In genomic region chr15:74174440-74175111, GRCm38 (mm10) we compare ENCODE assay signal across 16 mouse cellular contexts.
A peak's percentile ranks its signal among the peaks of the same experiment; 100 is the strongest.
DNase-seq lines count a peak whose midpoint lies in the region; ATAC-seq lines count a peak whose summit lies in the region.
"Had no signal": no experiment of that assay in that cellular context is flagged by ENCODE, and none has a peak within 500 bp of the region (broad histone marks: within the 10 kb centered on the region; RNA-seq: fewer than 3 reads in every experiment).

No protein-coding gene starts in this region.

- H3K27ac ChIP-seq in hindbrain, embryonic 10.5 days, result peak overlapping the region; percentile 50
- H3K27ac ChIP-seq in hindbrain, embryonic 12.5 days, result no peak overlapping the region
- H3K27ac ChIP-seq in forebrain, embryonic 14.5 days (ENCODE audit: low read depth, low read length), result 0 out of 2 replicates have a peak overlapping the region, but pooled peaks have one; percentile 9
- H3K27ac ChIP-seq in midbrain, embryonic 12.5 days (replicated peaks), result 0 out of 2 replicates have a peak overlapping the region, but pooled peaks have one; percentile 35
- H3K27ac ChIP-seq: limb, embryonic 12.5 days; stomach, postnatal 0 days had no signal

- H3K4me2 ChIP-seq in hindbrain, embryonic 12.5 days (replicated peaks), result no peak overlapping the region
- no peak overlapping the region for H3K4me2 ChIP-seq in forebrain, embryonic 14.5 days (ENCODE audit: low read length)
- no peak overlapping the region for H3K4me2 ChIP-seq in midbrain, embryonic 12.5 days (replicated peaks)
- H3K4me2 ChIP-seq: heart, embryonic 12.5 days; limb, embryonic 12.5 days had no signal

- H3K4me1 ChIP-seq in hindbrain, embryonic 10.5 days (replicated peaks), result peaks cover 55% of the 10 kb centered on the region
- H3K4me1 ChIP-seq in hindbrain, embryonic 12.5 days, result peaks cover 36% of the 10 kb centered on the region
- peaks cover 38% of the 10 kb centered on the region for H3K4me1 ChIP-seq in forebrain, embryonic 14.5 days (ENCODE audit: control insufficient read depth, insufficient read depth, low read length)
- H3K4me1 ChIP-seq in midbrain, embryonic 12.5 days, result peaks cover 49% of the 10 kb centered on the region
- H3K4me1 ChIP-seq: limb, embryonic 12.5 days had no signal

- H3K9ac ChIP-seq in hindbrain, embryonic 12.5 days, result no peak overlapping the region
- H3K9ac ChIP-seq in forebrain, embryonic 14.5 days (ENCODE audit: low read length), result no peak overlapping the region
- H3K9ac ChIP-seq in midbrain, embryonic 12.5 days (replicated peaks), result 0 out of 2 replicates have a peak overlapping the region, but pooled peaks have one; percentile 20
- H3K9ac ChIP-seq: heart, embryonic 12.5 days; limb, embryonic 12.5 days had no signal

- H3K27me3 ChIP-seq in hindbrain, embryonic 10.5 days (ENCODE audit: insufficient read depth, poor library complexity, severe bottlenecking), result peaks cover 15% of the 10 kb centered on the region
- peaks cover 7% of the 10 kb centered on the region; the same call in 1 of the 2 replicates for H3K27me3 ChIP-seq in hindbrain, embryonic 12.5 days
- H3K27me3 ChIP-seq in forebrain, embryonic 14.5 days (replicated peaks; ENCODE audit: control insufficient read depth, insufficient read depth, low read length), result no peaks in the 10 kb centered on the region
- no peaks in the 10 kb centered on the region; the same call in 1 of the 2 replicates for H3K27me3 ChIP-seq in midbrain, embryonic 12.5 days

- no peak for DNase-seq in hindbrain, embryonic 10.5 days (ENCODE audit: low spot score)
- peak; percentile 52 for DNase-seq in forebrain, embryonic 14.5 days (ENCODE audit: low spot score)
- DNase-seq in retina, embryonic 14.5 days (ENCODE audit: low spot score), result peak; percentile 36
- no peak for DNase-seq in layer of hippocampus, adult 9-10 months (ENCODE audit: low spot score)
- DNase-seq in heart, postnatal 36 days, result no peak
- DNase-seq: adrenal gland, postnatal 36 days; cerebellum, adult 2 months; gastrocnemius, postnatal 25 days; kidney, postnatal 14 days; lung, postnatal 14 days had no signal

- WGBS in hindbrain, embryonic 10.5 days, result 34% methylated on average over 6 of the region's 6 CpGs
- WGBS in hindbrain, embryonic 12.5 days, result 24% methylated on average over 6 of the region's 6 CpGs
- 34% methylated on average over 6 of the region's 6 CpGs for WGBS in forebrain, embryonic 14.5 days
- 17% methylated on average over 6 of the region's 6 CpGs for WGBS in midbrain, embryonic 12.5 days

- H3K4me3 ChIP-seq in hindbrain, embryonic 10.5 days, result no peak overlapping the region
- H3K4me3 ChIP-seq in hindbrain, embryonic 12.5 days, result no peak overlapping the region
- no peak overlapping the region for H3K4me3 ChIP-seq in forebrain, embryonic 14.5 days (ENCODE audit: low read depth, low read length)
- no peak overlapping the region for H3K4me3 ChIP-seq in midbrain, embryonic 12.5 days
- H3K4me3 ChIP-seq: heart, embryonic 12.5 days; limb, embryonic 12.5 days had no signal

- no peaks in the 10 kb centered on the region for H3K36me3 ChIP-seq in hindbrain, embryonic 10.5 days
- H3K36me3 ChIP-seq in hindbrain, embryonic 12.5 days, result no peaks in the 10 kb centered on the region
- H3K36me3 ChIP-seq in forebrain, embryonic 14.5 days (ENCODE audit: control insufficient read depth, insufficient read depth, low read length), result no peaks in the 10 kb centered on the region
- H3K36me3 ChIP-seq in midbrain, embryonic 12.5 days, result no peaks in the 10 kb centered on the region
- H3K36me3 ChIP-seq: heart, embryonic 12.5 days; limb, embryonic 12.5 days had no signal

- no peaks in the 10 kb centered on the region for H3K9me3 ChIP-seq in hindbrain, embryonic 10.5 days
- H3K9me3 ChIP-seq in hindbrain, embryonic 12.5 days (replicated peaks), result no peaks in the 10 kb centered on the region
- no peaks in the 10 kb centered on the region for H3K9me3 ChIP-seq in forebrain, embryonic 14.5 days (replicated peaks; ENCODE audit: control insufficient read depth, low read length)
- no peaks in the 10 kb centered on the region for H3K9me3 ChIP-seq in midbrain, embryonic 12.5 days
- H3K9me3 ChIP-seq: heart, embryonic 12.5 days; limb, embryonic 12.5 days had no signal

- ATAC-seq in hindbrain, embryonic 12.5 days (ENCODE audit: low FRiP score), result no peak
- ATAC-seq in forebrain, embryonic 14.5 days, result peak; percentile 53
- ATAC-seq in midbrain, embryonic 12.5 days (ENCODE audit: low FRiP score, low read depth), result peak; percentile 56; the same call in 1 of the 2 replicates
- no peak for ATAC-seq in inflammation-experienced regulatory T-cells, adult 6 months

- intact Hi-C loops in heart, postnatal 36 days (cut with DNase I), result no loop called here

Comparison
In these comparisons a context has a peak if more than half of its experiments do, and no peak if none do; other contexts are left out.
1. DNase-seq: peak in forebrain, embryonic 14.5 days (single experiment) and retina, embryonic 14.5 days (single experiment); none in hindbrain, embryonic 10.5 days (single experiment), layer of hippocampus, adult 9-10 months (single experiment) and heart, postnatal 36 days (0 of 2).
2. ATAC-seq: peak in forebrain, embryonic 14.5 days (single experiment) and midbrain, embryonic 12.5 days (single experiment); none in hindbrain, embryonic 12.5 days (single experiment) and inflammation-experienced regulatory T-cells, adult 6 months (single experiment).